Mouse (Mus musculus) left cerebral cortex, postnatal 36 days (tissue): ENCODE measurements at regions not wholly inside any gene's neighbourhood (a gene's known extent, or its start where the extent isn't known, plus 50 kb on each side); places are given as distances from the start of the nearest gene placed in this dataset.

Experiments used
- DNase-seq, 2 experiments: peaks; one replicate each; pipeline ENCODE4 v3.0.0; 2021 to 2022; ENCODE audit warnings: low spot score in 2 of 2, mixed read lengths in 1 of 2
- intact Hi-C: fragments of 180-260 bp; cut with DNase I; formaldehyde crosslinking; loops from one replicate; pipeline ENCODE4 v1.15.1; 2025

GRCm38 (mm10) chr4:131014301-131015081 is 70.3 kb downstream of the Matn1 start:
- intact Hi-C loops, result no loop called here
- no peak for DNase-seq

- no peak for DNase-seq
- intact Hi-C loops, result no loop called here
These were observed 71.0 kb downstream of the Matn1 start for GRCm38 (mm10) chr4:131015156-131015555.

GRCm38 (mm10) chr4:131023601-131024000 is 79.4 kb downstream of the Matn1 start:
- DNase-seq, result no peak
- intact Hi-C loops, result no loop called here

GRCm38 (mm10) chr4:131036292-131036691 is 92.1 kb downstream of the Matn1 start:
- DNase-seq, result no peak
- intact Hi-C loops, result no loop called here

- no peak for DNase-seq
- intact Hi-C loops, result no loop called here
These were observed 93.0 kb downstream of the Matn1 start for GRCm38 (mm10) chr4:131037179-131037578.

DNA sequence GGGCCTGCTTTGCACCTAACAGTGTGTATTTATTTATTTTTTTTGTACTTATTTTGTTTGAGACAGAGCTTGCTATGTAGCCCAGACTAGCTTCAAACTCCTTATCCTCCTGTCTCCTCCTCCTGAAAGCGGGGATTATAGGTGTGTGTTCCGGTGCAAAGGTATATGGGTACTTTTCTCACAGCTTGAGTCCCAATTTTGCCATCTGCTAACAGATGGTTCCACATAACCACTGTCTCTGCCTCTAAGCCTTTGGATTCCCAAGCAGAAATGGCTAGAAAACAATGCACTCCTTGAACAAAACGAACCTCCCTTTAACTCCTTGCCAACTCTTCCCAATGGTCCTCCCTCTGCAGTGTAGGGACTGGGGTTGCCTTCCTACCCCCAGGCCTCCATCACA is 95.5 kb downstream of the Matn1 start:
- no peak for DNase-seq
- intact Hi-C loops, result no loop called here

GRCm38 (mm10) chr4:131041210-131041609 is 97.0 kb downstream of the Matn1 start:
- intact Hi-C loops, result no loop called here
- DNase-seq, result no peak

DNA sequence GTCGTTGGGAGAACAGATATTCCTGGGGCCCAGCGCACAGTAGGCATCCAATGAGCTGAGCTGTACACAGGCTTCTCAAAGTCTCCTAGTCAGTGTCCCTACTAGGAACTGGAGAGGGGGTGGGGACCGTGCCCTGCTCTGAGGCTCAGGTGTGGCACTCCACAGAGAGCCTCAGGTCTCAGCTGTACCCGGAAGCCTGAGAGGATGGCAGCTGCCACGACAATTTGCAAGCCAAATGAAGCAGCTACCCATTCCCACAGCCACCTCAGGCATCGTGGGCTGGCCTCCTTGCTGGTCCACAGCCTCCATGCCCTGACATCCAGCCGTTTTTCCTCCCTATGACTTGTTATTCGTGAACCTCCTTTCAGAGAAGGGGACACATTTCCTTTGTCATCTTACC is 101.9 kb downstream of the Matn1 start:
- DNase-seq, result peak; percentile 18 to 20
- intact Hi-C loops, result no loop called here

DNA sequence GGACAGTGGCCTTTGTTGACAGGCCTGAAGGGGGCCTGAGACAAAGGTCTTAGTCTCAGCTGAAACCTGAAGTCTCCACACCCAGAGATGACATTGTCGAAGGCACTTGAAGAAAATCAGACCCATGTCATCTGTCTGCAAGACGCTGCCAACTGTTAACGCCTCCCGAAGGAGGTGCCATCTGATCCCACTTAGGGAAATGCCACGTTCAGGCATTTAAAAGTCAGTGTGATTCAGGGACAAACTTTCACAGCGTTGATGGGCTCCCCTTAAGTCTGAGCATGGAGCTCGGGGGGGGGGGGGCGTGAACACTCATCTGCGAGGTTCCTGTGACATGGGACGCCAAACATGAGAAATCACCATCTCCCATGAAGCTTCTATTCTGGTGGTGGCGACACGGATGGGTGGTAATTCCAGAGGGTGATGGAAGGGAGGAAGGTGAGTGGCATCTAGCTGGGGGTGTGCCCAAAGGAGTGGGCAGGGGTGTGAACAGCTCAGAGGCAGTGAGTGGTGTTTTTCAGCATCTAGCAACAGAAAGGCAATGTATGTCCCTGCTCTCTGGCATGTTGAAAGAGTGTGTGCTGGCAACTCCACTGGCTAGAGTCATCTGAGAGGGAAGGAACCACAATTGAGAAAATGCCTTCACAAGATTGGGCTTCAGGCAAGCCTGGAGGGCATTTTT is 102.9 kb downstream of the Matn1 start:
- peak; percentile 44 to 64 for DNase-seq
- intact Hi-C loops, result no loop called here

GRCm38 (mm10) chr4:131056293-131056692 is 112.1 kb downstream of the Matn1 start:
- intact Hi-C loops, result no loop called here
- no peak for DNase-seq

DNA sequence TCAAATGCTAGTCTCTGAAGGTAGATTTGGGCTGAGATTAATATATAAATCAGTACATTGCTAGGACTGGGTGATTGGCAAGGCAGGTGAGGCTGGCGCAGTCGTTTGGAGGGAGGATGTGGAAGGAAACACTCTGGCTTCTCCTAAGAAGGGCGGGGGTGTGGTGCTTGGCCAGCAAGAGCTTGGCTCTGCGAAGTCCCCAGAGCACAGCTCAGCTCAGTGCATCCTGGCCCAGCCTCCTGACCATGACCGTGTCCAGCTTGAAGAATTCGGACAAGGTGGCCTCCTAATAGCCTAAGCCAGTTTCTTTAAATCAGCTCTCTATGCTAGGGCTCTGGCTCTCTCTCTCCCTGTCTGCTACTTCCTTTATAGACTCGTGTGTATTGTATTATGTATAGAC is 115.4 kb downstream of the Matn1 start:
- DNase-seq, result no peak
- intact Hi-C loops, result no loop called here

GRCm38 (mm10) chr4:131060191-131060680 is 116.1 kb downstream of the Matn1 start:
- intact Hi-C loops, result no loop called here
- DNase-seq, result no peak

DNA sequence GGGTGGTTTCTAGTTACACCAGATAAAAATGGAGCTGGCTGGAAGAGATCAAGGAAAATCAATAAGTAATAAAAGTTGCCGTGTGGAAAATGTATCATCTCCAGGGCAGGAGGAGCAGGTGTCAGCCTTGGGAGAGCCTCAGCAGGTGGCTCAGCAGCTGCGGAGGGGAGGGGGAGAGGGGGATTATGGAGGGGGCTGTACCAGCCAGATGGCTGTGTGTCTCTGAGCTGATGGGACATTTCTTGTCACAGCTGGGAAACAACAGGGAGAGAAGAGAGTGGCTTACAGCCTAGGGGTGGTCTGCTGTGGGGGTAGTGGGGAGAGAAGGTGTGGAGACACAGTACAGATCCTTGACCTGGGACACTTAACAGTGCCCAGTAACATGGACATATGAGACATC is 116.5 kb downstream of the Matn1 start:
- intact Hi-C loops, result no loop called here
- no peak for DNase-seq

- DNase-seq, result no peak
- intact Hi-C loops, result no loop called here
These were observed 118.4 kb downstream of the Matn1 start for GRCm38 (mm10) chr4:131062592-131062991.

- intact Hi-C loops, result no loop called here
- no peak for DNase-seq
These were observed 122.2 kb downstream of the Matn1 start for GRCm38 (mm10) chr4:131066186-131066939.

GRCm38 (mm10) chr4:131070566-131070965 is 126.4 kb downstream of the Matn1 start:
- no peak for DNase-seq
- intact Hi-C loops, result no loop called here

- no peak for DNase-seq
- intact Hi-C loops, result no loop called here
These were observed 128.4 kb downstream of the Matn1 start for GRCm38 (mm10) chr4:131072623-131073022.

- DNase-seq, result no peak
- intact Hi-C loops, result no loop called here
These were observed 129.2 kb downstream of the Matn1 start for GRCm38 (mm10) chr4:131073420-131073819.

GRCm38 (mm10) chr4:131075326-131075932 is 131.2 kb downstream of the Matn1 start:
- intact Hi-C loops, result no loop called here

GRCm38 (mm10) chr4:131076628-131077027 is 132.4 kb downstream of the Matn1 start:
- no peak for DNase-seq
- intact Hi-C loops, result no loop called here

More at GRCm38 (mm10) chr4:131075326-131075932, 131.2 kb downstream of the Matn1 start:
- no peak for DNase-seq
